Comparison of ENCODE assay signal across 11 mouse cellular contexts in genomic region chr6:88041221-88041620, GRCm38 (mm10). TPM values are rescaled to one million over a fixed set of nuclear protein-coding genes. Genes with fewer than 3 reads are reported as not detected.
A peak's percentile ranks its signal among the peaks of the same experiment; 100 is the strongest.
DNase-seq lines count a peak whose midpoint lies in the region; ATAC-seq and TF ChIP-seq lines count a peak whose summit lies in the region.
"Had no signal": no experiment of that assay in that cellular context is flagged by ENCODE, and none has a peak within 500 bp of the region (broad histone marks: within the 10 kb centered on the region; RNA-seq: fewer than 3 reads in every experiment).

No protein-coding gene starts in this region.

- H3K27ac ChIP-seq in heart, embryonic 10.5 days, result peak overlapping the region; percentile 74; the same call in 1 of the 2 replicates
- H3K27ac ChIP-seq in small intestine, adult 2 months (ENCODE audit: insufficient read depth, low read depth, low read length), result 0 out of 2 replicates have a peak overlapping the region, but pooled peaks have one; percentile 7
- H3K27ac ChIP-seq in midbrain, embryonic 13.5 days, result no peak overlapping the region
- H3K27ac ChIP-seq: forebrain, embryonic 12.5 days; liver, embryonic 12.5 days had no signal

- peak; percentile 33 for DNase-seq in cerebellum, adult 11-12 months
- no peak for DNase-seq in cerebellum, adult 8-10 months
- peak; percentile 17 for DNase-seq in layer of hippocampus, adult 9-11 months
- no peak for DNase-seq in layer of hippocampus, postnatal 25 days (ENCODE audit: extremely low spot score in 1 of 2, low spot score in 1 of 2)
- DNase-seq in heart, embryonic 10.5 days (ENCODE audit: low spot score), result no peak
- DNase-seq in thymus, adult 18-20 months, result no peak
- DNase-seq: kidney, adult 2 months had no signal

- TF ChIP-seq CTCF in small intestine, adult 2 months (IDR thresholded peaks at IDR 0.05; ENCODE audit: extremely low read depth, insufficient read length, insufficient replicate concordance, low read depth, low read length), result no peak

- no peak overlapping the region; the same call in 1 of the 2 replicates for H3K4me3 ChIP-seq in heart, embryonic 10.5 days
- no peak overlapping the region for H3K4me3 ChIP-seq in small intestine, adult 2 months (ENCODE audit: low read depth, low read length)
- H3K4me3 ChIP-seq in midbrain, embryonic 13.5 days (replicated peaks), result no peak overlapping the region
- H3K4me3 ChIP-seq: forebrain, embryonic 12.5 days; liver, embryonic 12.5 days had no signal

- no peaks in the 10 kb centered on the region for H3K9me3 ChIP-seq in heart, embryonic 10.5 days
- no peaks in the 10 kb centered on the region for H3K9me3 ChIP-seq in midbrain, embryonic 13.5 days
- H3K9me3 ChIP-seq: forebrain, embryonic 12.5 days; liver, embryonic 12.5 days had no signal

- peaks cover 16% of the 10 kb centered on the region for H3K36me3 ChIP-seq in heart, embryonic 10.5 days
- peaks cover 2% of the 10 kb centered on the region for H3K36me3 ChIP-seq in small intestine, adult 2 months (ENCODE audit: control insufficient read depth, insufficient read depth, low read length)
- peaks cover 12% of the 10 kb centered on the region; the same call in 1 of the 2 replicates for H3K36me3 ChIP-seq in midbrain, embryonic 13.5 days

- H3K9ac ChIP-seq in midbrain, embryonic 13.5 days (replicated peaks), result no peak overlapping the region
- H3K9ac ChIP-seq: forebrain, embryonic 12.5 days; liver, embryonic 12.5 days had no signal

- no peaks in the 10 kb centered on the region for H3K27me3 ChIP-seq in heart, embryonic 10.5 days (ENCODE audit: insufficient read depth, poor library complexity, severe bottlenecking)
- no peaks in the 10 kb centered on the region for H3K27me3 ChIP-seq in small intestine, adult 2 months (ENCODE audit: control insufficient read depth, insufficient read depth, low read length)
- H3K27me3 ChIP-seq in midbrain, embryonic 13.5 days, result no peaks in the 10 kb centered on the region
- H3K27me3 ChIP-seq: forebrain, embryonic 12.5 days; liver, embryonic 12.5 days had no signal

- TF ChIP-seq POLR2A in small intestine, adult 2 months (IDR thresholded peaks at IDR 0.05; ENCODE audit: low read depth, low read length), result no peak

- no peak for ATAC-seq in midbrain, embryonic 13.5 days
- ATAC-seq: liver, embryonic 12.5 days had no signal

- peaks cover 42% of the 10 kb centered on the region for H3K4me1 ChIP-seq in heart, embryonic 10.5 days
- H3K4me1 ChIP-seq in small intestine, adult 2 months (ENCODE audit: control insufficient read depth, insufficient read depth, insufficient read length, low read length), result peaks cover 11% of the 10 kb centered on the region
- H3K4me1 ChIP-seq in midbrain, embryonic 13.5 days (replicated peaks), result peaks cover 34% of the 10 kb centered on the region

- H3K4me2 ChIP-seq in midbrain, embryonic 13.5 days (replicated peaks), result no peak overlapping the region
- H3K4me2 ChIP-seq: forebrain, embryonic 12.5 days; liver, embryonic 12.5 days had no signal

- 60% methylated on average over 4 of the region's 4 CpGs for WGBS in heart, embryonic 10.5 days
- 48% methylated on average over 4 of the region's 4 CpGs for WGBS in small intestine, adult 2 months
- WGBS in midbrain, embryonic 13.5 days, result 75% methylated on average over 4 of the region's 4 CpGs

RNA-seq across cellular contexts. Expression of gene Rab7, which starts 3.8 kb away (rescaled TPM):
- total RNA-seq in layer of hippocampus, postnatal 25 days (2021), result 100 to 1,000 TPM; 327 to 360 TPM
- 217 and 229 TPM in 2 replicates for polyA plus RNA-seq in heart, embryonic 10.5 days (2016; fragmentation: Nextera tagmentation; extraction: Ambion mirVana)
- 43.8 and 78.5 TPM in 2 replicates for polyA plus RNA-seq in small intestine, adult 2 months (2012; rRNA removed)
- 271 and 287 TPM in 2 replicates for polyA plus RNA-seq in midbrain, embryonic 13.5 days (2015; fragmentation: Nextera tagmentation; extraction: Ambion mirVana)

RNA-seq across cellular contexts. Expression of gene Rpn1, which starts 43.1 kb away (rescaled TPM):
- 100 to 1,000 TPM; 166 to 175 TPM for total RNA-seq in layer of hippocampus, postnatal 25 days (2021)
- 268 and 346 TPM in 2 replicates for polyA plus RNA-seq in heart, embryonic 10.5 days (2016; fragmentation: Nextera tagmentation; extraction: Ambion mirVana)
- polyA plus RNA-seq in small intestine, adult 2 months (2012; rRNA removed), result 90.9 and 104 TPM in 2 replicates
- 257 TPM in 2 replicates for polyA plus RNA-seq in midbrain, embryonic 13.5 days (2015; fragmentation: Nextera tagmentation; extraction: Ambion mirVana)

RNA-seq across cellular contexts. Expression of gene H1fx, which starts 59.8 kb away (rescaled TPM):
- total RNA-seq in layer of hippocampus, postnatal 25 days (2021), result 10 to 100 TPM; 74.7 to 76.2 TPM
- 11.1 and 18.7 TPM in 2 replicates for polyA plus RNA-seq in heart, embryonic 10.5 days (2016; fragmentation: Nextera tagmentation; extraction: Ambion mirVana)
- 5.9 and 10.9 TPM in 2 replicates for polyA plus RNA-seq in small intestine, adult 2 months (2012; rRNA removed)
- 21.0 and 25.5 TPM in 2 replicates for polyA plus RNA-seq in midbrain, embryonic 13.5 days (2015; fragmentation: Nextera tagmentation; extraction: Ambion mirVana)

Comparison
In these comparisons a context has a peak if more than half of its experiments do, and no peak if none do; other contexts are left out.
1. DNase-seq: peak in cerebellum, adult 11-12 months (single experiment) and layer of hippocampus, adult 9-11 months (single experiment); none in cerebellum, adult 8-10 months (single experiment), layer of hippocampus, postnatal 25 days (0 of 2), heart, embryonic 10.5 days (single experiment) and thymus, adult 18-20 months (0 of 2).